ENCODE assay signal across 13 mouse cellular contexts in the genomic region with DNA sequence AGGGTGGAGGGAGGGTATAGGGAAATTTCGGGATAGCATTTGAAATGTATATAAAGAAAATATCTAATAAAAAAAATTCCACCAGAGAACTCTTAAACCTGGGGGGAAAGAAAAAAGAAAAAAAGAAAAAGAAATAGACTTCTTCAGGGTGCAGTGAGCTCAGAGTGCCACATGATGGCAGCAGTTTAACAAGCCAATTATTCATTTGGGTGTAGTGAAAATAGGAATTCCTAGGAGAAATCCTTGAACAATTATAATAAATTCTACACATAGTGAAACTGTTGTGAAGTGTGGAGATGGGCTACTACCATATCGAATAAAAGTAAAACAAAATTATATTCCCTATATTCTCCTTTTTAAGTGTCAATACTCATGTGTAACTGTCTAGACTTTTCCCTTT.
DNase-seq lines count a peak whose midpoint lies in the region; ATAC-seq and TF ChIP-seq lines count a peak whose summit lies in the region.
"Had no signal": no experiment of that assay in that cellular context is flagged by ENCODE, and none has a peak within 500 bp of the region (broad histone marks: within the 10 kb centered on the region; RNA-seq: fewer than 3 reads in every experiment).

No protein-coding gene starts in this region.

- H3K4me3 ChIP-seq in heart, adult 2 months: no peak overlapping the region
- no peak overlapping the region for H3K4me3 ChIP-seq in liver, postnatal 0 days (ENCODE audit: low read depth, low read length)
- H3K4me3 ChIP-seq in MEL (ENCODE audit: control insufficient read depth in 1 of 2, insufficient read depth in 1 of 2, low read depth in 2 of 2, low read length in 2 of 2): no peak overlapping the region
- H3K4me3 ChIP-seq in forebrain, embryonic 13.5 days: no peak overlapping the region
- H3K4me3 ChIP-seq: hindbrain, embryonic 13.5 days; lung, embryonic 15.5 days; neural tube, embryonic 13.5 days had no signal

- no peak for TF ChIP-seq POLR2A in heart, adult 2 months (IDR thresholded peaks at IDR 0.05; ENCODE audit: insufficient read depth, low read depth, low read length)
- no peak for TF ChIP-seq POLR2A in MEL (IDR thresholded peaks at IDR 0.05; ENCODE audit: control insufficient read depth in 1 of 2, insufficient read depth in 1 of 2, low read depth in 1 of 2, low read length in 2 of 2, poor library complexity in 1 of 2)
- no peak for TF ChIP-seq POLR2A in brain, embryonic 14.5 days (IDR thresholded peaks at IDR 0.05; ENCODE audit: borderline replicate concordance, extremely low read depth, insufficient read depth, insufficient read length, poor library complexity, severe bottlenecking)

- DNase-seq in heart, adult 2 months: no peak
- DNase-seq in heart, postnatal 25 days (ENCODE audit: low spot score): no peak
- DNase-seq in liver, postnatal 0 days: no peak
- DNase-seq in liver (no peak), MEL (ENCODE audit: low read depth, low spot score) (peak; percentile 17)
- DNase-seq in brain, embryonic 14.5 days (ENCODE audit: low read depth): peak; percentile 54
- DNase-seq: layer of hippocampus, postnatal 36 days; spleen, adult 18-20 months had no signal

- peak; percentile 77 for TF ChIP-seq CTCF in heart, adult 2 months (IDR thresholded peaks at IDR 0.05)
- TF ChIP-seq CTCF in liver, postnatal 0 days (IDR thresholded peaks at IDR 0.05; ENCODE audit: low read depth): peak; percentile 61
- peak in 2 of 3 experiments; percentile 32 to 64; a peak in 3 of 6 replicates for TF ChIP-seq CTCF in MEL (IDR thresholded peaks at IDR 0.05 in 2 of 3, conservative IDR thresholded peaks at IDR 0.05 in 1 of 3; ENCODE audit: control insufficient read depth in 1 of 3, insufficient read depth in 1 of 3, low read depth in 2 of 3, low read length in 3 of 3, poor library complexity in 1 of 3, severe bottlenecking in 1 of 3)
- peak; percentile 38; the same call in 1 of the 2 replicates for TF ChIP-seq CTCF in brain, embryonic 14.5 days (IDR thresholded peaks at IDR 0.05; ENCODE audit: borderline replicate concordance, extremely low read depth, insufficient read depth, insufficient read length)

- H3K9me3 ChIP-seq in liver, postnatal 0 days (ENCODE audit: low read length): no peaks in the 10 kb centered on the region
- no peaks in the 10 kb centered on the region for H3K9me3 ChIP-seq in MEL (replicated peaks; ENCODE audit: insufficient read depth, low read length)
- no peaks in the 10 kb centered on the region for H3K9me3 ChIP-seq in forebrain, embryonic 13.5 days (replicated peaks)
- H3K9me3 ChIP-seq: hindbrain, embryonic 13.5 days; lung, embryonic 15.5 days; neural tube, embryonic 13.5 days had no signal

- H3K9ac ChIP-seq in heart, adult 2 months (ENCODE audit: low read depth, low read length): no peak overlapping the region
- H3K9ac ChIP-seq in liver, postnatal 0 days (replicated peaks): no peak overlapping the region
- no peak overlapping the region for H3K9ac ChIP-seq in MEL (ENCODE audit: control insufficient read depth, low read depth, low read length, poor library complexity, severe bottlenecking)
- no peak overlapping the region for H3K9ac ChIP-seq in forebrain, embryonic 13.5 days
- H3K9ac ChIP-seq: hindbrain, embryonic 13.5 days; lung, embryonic 15.5 days; neural tube, embryonic 13.5 days had no signal

- H3K79me2 ChIP-seq in heart, adult 2 months (replicated peaks; ENCODE audit: control insufficient read depth, insufficient read depth, low read length): no peaks in the 10 kb centered on the region
- H3K79me2 ChIP-seq in MEL (ENCODE audit: control insufficient read depth, insufficient read depth, low read length, poor library complexity): no peaks in the 10 kb centered on the region

- H3K4me2 ChIP-seq in liver, postnatal 0 days (ENCODE audit: low read depth, low read length): no peak overlapping the region
- no peak overlapping the region for H3K4me2 ChIP-seq in forebrain, embryonic 13.5 days
- H3K4me2 ChIP-seq: hindbrain, embryonic 13.5 days; lung, embryonic 15.5 days; neural tube, embryonic 13.5 days had no signal

- no peaks in the 10 kb centered on the region for H3K27me3 ChIP-seq in heart, adult 2 months (ENCODE audit: control insufficient read depth, insufficient read depth, low read length)
- H3K27me3 ChIP-seq in liver, postnatal 0 days (ENCODE audit: insufficient read depth, low read length): no peaks in the 10 kb centered on the region
- peaks cover 0 to 2% of the 10 kb centered on the region in 2 experiments; a peak in 2 of 4 replicates for H3K27me3 ChIP-seq in MEL (ENCODE audit: control insufficient read depth in 1 of 2, insufficient read depth in 2 of 2, low read length in 2 of 2)
- H3K27me3 ChIP-seq in forebrain, embryonic 13.5 days: no peaks in the 10 kb centered on the region
- H3K27me3 ChIP-seq: hindbrain, embryonic 13.5 days; lung, embryonic 15.5 days; neural tube, embryonic 13.5 days had no signal

- intact Hi-C loops in heart, adult 2 months (cut with DNase I): loop anchor here (1.0 to 5.0 kb wide), 3 partner anchors 118 to 330 kb away; no protein-coding TSS in a partner anchor
- intact Hi-C loops in heart, postnatal 25 days (cut with DNase I): loop anchor here (2.0 to 5.0 kb wide), 2 partner anchors 118 to 328 kb away; no protein-coding TSS in a partner anchor

- H3K4me1 ChIP-seq in heart, adult 2 months (ENCODE audit: control insufficient read depth, insufficient read depth, low read length): no peaks in the 10 kb centered on the region
- no peaks in the 10 kb centered on the region for H3K4me1 ChIP-seq in liver, postnatal 0 days (ENCODE audit: insufficient read depth)
- H3K4me1 ChIP-seq in MEL (ENCODE audit: control insufficient read depth in 1 of 2, insufficient read depth in 2 of 2, low read length in 2 of 2): no peaks in the 10 kb centered on the region
- H3K4me1 ChIP-seq in forebrain, embryonic 13.5 days: no peaks in the 10 kb centered on the region
- H3K4me1 ChIP-seq: hindbrain, embryonic 13.5 days; lung, embryonic 15.5 days; neural tube, embryonic 13.5 days had no signal

- H3K36me3 ChIP-seq in heart, adult 2 months (ENCODE audit: control insufficient read depth, insufficient read depth, low read length): no peaks in the 10 kb centered on the region
- no peaks in the 10 kb centered on the region for H3K36me3 ChIP-seq in liver, postnatal 0 days (replicated peaks; ENCODE audit: insufficient read depth, low read length)
- H3K36me3 ChIP-seq in MEL (ENCODE audit: control insufficient read depth in 1 of 2, insufficient read depth in 2 of 2, low read length in 2 of 2): no peaks in the 10 kb centered on the region
- no peaks in the 10 kb centered on the region for H3K36me3 ChIP-seq in forebrain, embryonic 13.5 days (ENCODE audit: poor library complexity, severe bottlenecking)
- H3K36me3 ChIP-seq: hindbrain, embryonic 13.5 days; lung, embryonic 15.5 days; neural tube, embryonic 13.5 days had no signal

- no peak for TF ChIP-seq EP300 in heart, adult 2 months (IDR thresholded peaks at IDR 0.05; ENCODE audit: insufficient read depth, low read depth, low read length)
- no peak for TF ChIP-seq EP300 in liver, postnatal 0 days (IDR thresholded peaks at IDR 0.05; ENCODE audit: low read depth)
- TF ChIP-seq EP300 in MEL (IDR thresholded peaks at IDR 0.05; ENCODE audit: low read depth in 1 of 2, low read length in 2 of 2): no peak

- 31% methylated on average over 2 of the region's 2 CpGs for WGBS in heart, adult 2 months
- 27% methylated on average over 2 of the region's 2 CpGs for WGBS in liver, postnatal 0 days (ENCODE audit: insufficient replicate concordance)
- 42% methylated on average over 2 of the region's 2 CpGs for WGBS in forebrain, embryonic 13.5 days

- no peak for ATAC-seq in liver, postnatal 0 days
- ATAC-seq in forebrain, embryonic 13.5 days: no peak
- ATAC-seq in granulocyte monocyte progenitor cell, adult 5-6 weeks (replicated peaks; ENCODE audit: poor library complexity, severe bottlenecking): no peak

- peak; percentile 71 for TF ChIP-seq RAD21 in MEL (IDR thresholded peaks at IDR 0.05; ENCODE audit: low read depth, low read length)

- H3K27ac ChIP-seq in heart, adult 2 months: no peak overlapping the region
- H3K27ac ChIP-seq in liver, postnatal 0 days (ENCODE audit: low read depth): no peak overlapping the region
- no peak overlapping the region for H3K27ac ChIP-seq in MEL (ENCODE audit: control insufficient read depth, low read depth, low read length)
- no peak overlapping the region for H3K27ac ChIP-seq in forebrain, embryonic 13.5 days
- H3K27ac ChIP-seq: hindbrain, embryonic 13.5 days; lung, embryonic 15.5 days; neural tube, embryonic 13.5 days had no signal

TF ChIP-seq in MEL, 35 proteins besides CTCF, POLR2A, EP300 and RAD21:
- TF ChIP-seq BHLHE40 (IDR thresholded peaks at IDR 0.05; ENCODE audit: borderline replicate concordance, low read depth, low read length) (no peak), MAZ (IDR thresholded peaks at IDR 0.05; ENCODE audit: low read depth, low read length) (no peak), CHD2 (IDR thresholded peaks at IDR 0.05; ENCODE audit: low read length) (no peak), NELFE (IDR thresholded peaks at IDR 0.05; ENCODE audit: low read depth, low read length) (no peak), SMC3 (IDR thresholded peaks at IDR 0.05; ENCODE audit: low read depth, low read length) (peak; percentile 70), TBP (IDR thresholded peaks at IDR 0.05; ENCODE audit: low read depth, low read length) (no peak), GATA1 (IDR thresholded peaks at IDR 0.05; ENCODE audit: low read depth, low read length) (no peak), SIN3A (IDR thresholded peaks at IDR 0.05; ENCODE audit: low read length) (no peak), ZKSCAN1 (IDR thresholded peaks at IDR 0.05; ENCODE audit: low read depth, low read length) (no peak), MAX (IDR thresholded peaks at IDR 0.05; ENCODE audit: low read length) (no peak), TAL1 (IDR thresholded peaks at IDR 0.05; ENCODE audit: low read length) (no peak), ZC3H11A (IDR thresholded peaks at IDR 0.05; ENCODE audit: low read depth, low read length) (peak; percentile 51), USF2 (IDR thresholded peaks at IDR 0.05; ENCODE audit: borderline replicate concordance in 1 of 2, insufficient read depth in 1 of 2, low read depth in 1 of 2, low read length in 2 of 2) (no peak), CHD1 (IDR thresholded peaks at IDR 0.05; ENCODE audit: low read depth, low read length) (no peak), UBTF (IDR thresholded peaks at IDR 0.05; ENCODE audit: borderline replicate concordance, insufficient read depth, low read depth, low read length) (no peak), KAT2A (conservative IDR thresholded peaks at IDR 0.05; ENCODE audit: low read depth, low read length) (no peak), ZNF384 (IDR thresholded peaks at IDR 0.05; ENCODE audit: low read depth, low read length) (peak; percentile 42; the same call in 1 of the 2 replicates)

Comparison
In these comparisons a context has a peak if more than half of its experiments do, and no peak if none do; other contexts are left out.
1. DNase-seq: peak in MEL (single experiment) and brain, embryonic 14.5 days (single experiment); none in heart, adult 2 months (0 of 2), heart, postnatal 25 days (single experiment), liver, postnatal 0 days (single experiment) and liver (single experiment).
2. Peak in every context shown above with its lines, with median percentiles within 50 percentile points of each other: CTCF ChIP-seq.